Mouse (Mus musculus): ENCODE data around the gene Erap1.
"Not testable (repeated sequence)": the region's sequence is repeated elsewhere in the genome, so short reads cannot be mapped to it uniquely, and the experiment has no call there.

Gene Erap1

DNA sequence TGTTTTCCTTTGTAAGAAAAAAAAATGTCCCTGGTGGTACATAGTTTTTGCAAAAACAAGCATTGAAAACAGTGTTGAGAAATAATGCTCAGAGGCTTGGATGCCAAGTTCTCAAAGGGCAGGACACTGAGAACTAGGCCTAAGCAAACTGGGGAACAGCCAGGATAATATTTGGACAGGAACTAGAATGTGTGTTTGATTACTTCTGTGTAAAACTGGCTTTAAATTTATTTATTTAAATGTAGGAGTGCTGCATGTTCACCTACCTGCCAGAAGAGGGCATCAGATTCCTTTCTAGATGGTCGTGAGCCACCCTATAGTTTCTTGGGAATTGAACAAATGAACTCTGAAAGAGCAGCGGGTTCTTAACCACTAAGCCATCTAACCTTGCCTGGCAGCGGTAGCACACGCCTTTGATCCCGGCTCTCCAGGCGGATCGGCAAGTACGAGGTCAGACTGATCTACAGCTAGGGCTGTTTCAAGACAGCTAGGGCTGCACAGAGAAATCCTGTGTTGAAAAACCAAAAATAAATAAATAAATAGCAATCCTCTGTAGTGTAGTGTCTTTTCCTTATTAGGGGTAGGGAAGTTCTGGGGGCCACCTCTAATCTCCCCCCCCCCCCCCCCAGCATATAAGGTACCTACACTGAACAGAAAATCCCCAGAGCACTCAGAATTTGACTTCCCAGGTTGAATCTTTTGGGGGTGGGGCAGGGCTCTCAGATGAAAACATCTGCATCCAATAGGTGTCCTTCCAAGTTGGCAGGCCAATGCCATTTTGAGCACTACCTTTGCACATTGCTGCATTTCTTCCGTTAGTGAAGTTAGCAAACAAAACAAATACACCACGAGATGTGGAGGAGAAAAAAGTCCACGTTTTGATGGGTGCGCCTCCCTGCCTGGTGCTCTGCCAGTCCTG is at the start of gene Erap1:
Gene Erap1 (plus strand): TSS at position 776 of the 919 bp plus-strand sequence.
- DNase-seq (ENCODE audit: low spot score): peak; percentile 71

GRCm38 (mm10) chr13:74591401-74591821 is 48.0 kb upstream of the Erap1 start:
- DNase-seq (ENCODE audit: low spot score): peak; percentile 61

DNA sequence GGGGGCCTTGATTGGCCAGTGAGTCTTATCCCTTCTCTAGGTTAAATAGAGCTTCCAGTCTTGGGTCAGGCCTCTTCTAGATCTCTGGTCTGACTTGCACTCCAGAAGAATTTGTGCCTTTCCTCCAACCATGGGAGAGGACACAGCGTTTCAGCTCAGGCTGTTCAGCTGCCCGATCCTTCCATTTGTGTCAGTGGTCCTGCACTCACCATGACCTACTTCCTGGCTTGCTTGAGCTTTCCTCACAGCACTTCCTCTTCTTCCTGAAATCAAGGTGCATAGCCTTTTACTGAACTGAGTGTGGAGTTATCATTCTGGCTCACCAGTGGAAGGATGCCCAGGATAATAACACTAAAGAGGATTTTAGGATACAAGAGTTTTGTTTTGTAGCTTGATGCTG is 47.5 kb upstream of the Erap1 start:
- DNase-seq (ENCODE audit: low spot score): not testable (repeated sequence)

- DNase-seq (ENCODE audit: low spot score): not testable (repeated sequence)
These were observed 42.3 kb upstream of the Erap1 start for GRCm38 (mm10) chr13:74597022-74597421.

- DNase-seq (ENCODE audit: low spot score): not testable (repeated sequence)
These were observed 37.6 kb upstream of the Erap1 start for GRCm38 (mm10) chr13:74601776-74602175.

GRCm38 (mm10) chr13:74617163-74618019 is 22.0 kb upstream of the Erap1 start:
- DNase-seq (ENCODE audit: low spot score): peak; percentile 84

DNA sequence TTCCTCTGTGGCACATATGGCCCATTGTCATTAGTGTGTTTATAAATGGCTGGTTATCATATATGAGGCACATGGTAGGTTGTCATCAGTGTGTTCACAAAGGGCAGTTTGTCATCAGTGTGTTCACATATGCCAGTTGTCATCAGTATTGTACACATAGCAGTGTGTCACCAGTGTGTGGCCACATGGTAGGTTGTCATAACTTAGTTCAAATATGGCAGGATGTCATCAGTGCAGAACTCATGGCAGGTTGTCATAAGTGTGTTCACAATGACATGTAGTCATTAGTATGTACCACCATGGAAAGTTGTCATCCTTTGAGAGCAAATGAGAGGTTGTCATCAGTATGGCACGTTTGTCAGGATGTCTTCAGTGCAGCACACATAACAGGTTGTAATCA is 7.0 kb upstream of the Erap1 start:
- no peak for DNase-seq (ENCODE audit: low spot score)

- DNase-seq (ENCODE audit: low spot score): no peak
These were observed 6.5 kb upstream of the Erap1 start for GRCm38 (mm10) chr13:74632857-74633256.

DNA sequence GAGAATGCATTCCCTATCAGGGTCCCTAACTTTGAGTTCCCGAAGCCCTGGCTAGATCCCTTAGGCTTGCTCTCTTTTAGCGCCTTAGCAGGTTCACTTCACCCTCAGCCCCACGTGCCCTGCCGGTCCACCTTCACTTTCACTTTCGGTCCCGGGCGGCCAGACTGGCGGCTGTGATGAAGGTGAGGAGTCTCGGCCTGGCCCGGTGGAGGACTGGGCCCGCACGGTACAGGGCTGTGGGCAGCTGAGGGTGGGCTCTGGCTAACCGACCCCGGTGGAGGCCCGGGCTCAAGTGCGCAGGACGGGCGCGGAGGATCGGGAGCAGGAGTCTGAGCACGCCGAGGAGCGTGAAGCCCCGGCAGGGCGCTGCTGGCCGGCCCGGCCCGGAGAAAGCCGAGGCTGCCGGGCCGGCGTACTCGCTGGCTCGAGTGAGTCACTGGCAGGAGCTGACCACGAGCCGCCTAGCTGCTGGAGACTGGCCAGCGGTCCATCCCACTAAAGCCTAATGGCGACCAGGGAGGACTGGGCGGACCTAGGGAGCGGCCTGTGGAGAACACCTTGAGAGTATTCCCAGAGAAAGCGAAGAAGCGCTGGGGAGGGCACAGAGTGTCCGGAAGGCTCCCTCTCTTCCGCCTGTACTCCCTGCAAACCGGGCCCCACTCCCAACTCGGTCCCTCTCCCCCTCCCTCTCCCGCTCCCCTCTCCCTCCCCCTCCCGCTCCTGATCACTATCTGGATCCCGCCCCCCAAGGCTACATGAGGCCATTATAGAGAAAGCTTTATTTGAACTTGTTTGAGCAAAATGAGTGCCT is 549 bp downstream of the Erap1 start:
- peak; percentile 85 for DNase-seq (ENCODE audit: low spot score)

DNA sequence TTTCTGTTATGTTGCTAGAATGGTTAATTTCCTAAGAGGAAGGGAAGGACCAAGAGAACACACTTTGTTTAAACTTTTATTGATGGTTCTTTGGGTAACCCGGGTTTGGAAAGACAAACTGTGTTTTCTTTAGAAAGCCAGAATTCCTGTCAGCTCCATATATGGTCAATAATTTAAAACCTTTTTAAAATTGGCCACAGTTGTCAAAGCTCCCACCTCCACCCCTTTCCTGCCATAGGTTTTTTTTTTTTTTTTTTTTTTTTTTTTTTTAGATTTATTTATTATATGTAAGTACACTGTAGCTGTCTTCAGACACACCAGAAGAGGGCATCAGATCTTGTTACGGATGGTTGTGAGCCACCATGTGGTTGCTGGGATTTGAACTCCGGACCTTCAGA is 1.2 kb downstream of the Erap1 start:
- not testable (repeated sequence) for DNase-seq (ENCODE audit: low spot score)

GRCm38 (mm10) chr13:74695497-74696193 is 56.3 kb downstream of the Erap1 start:
- DNase-seq (ENCODE audit: low spot score): no peak

DNA sequence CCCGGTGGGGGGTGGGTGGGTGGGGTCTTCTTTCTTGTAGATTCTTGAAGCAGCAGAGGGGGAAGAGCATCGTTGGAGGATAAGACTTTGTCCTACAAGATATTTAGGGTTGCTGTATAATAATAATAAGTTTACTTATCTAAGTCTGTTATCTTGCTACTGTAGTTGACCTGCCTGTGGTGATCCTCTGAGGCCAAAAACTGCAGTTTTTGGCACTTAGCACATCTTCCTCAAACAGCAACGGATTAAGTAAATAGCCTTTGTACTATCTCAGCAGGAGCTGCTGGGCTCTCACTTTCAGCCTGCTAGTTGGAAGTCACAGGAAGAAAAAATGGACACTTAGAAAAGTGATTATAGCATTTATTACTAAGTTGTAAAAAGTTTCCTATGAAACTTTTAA is 56.9 kb downstream of the Erap1 start:
- DNase-seq (ENCODE audit: low spot score): no peak

DNA sequence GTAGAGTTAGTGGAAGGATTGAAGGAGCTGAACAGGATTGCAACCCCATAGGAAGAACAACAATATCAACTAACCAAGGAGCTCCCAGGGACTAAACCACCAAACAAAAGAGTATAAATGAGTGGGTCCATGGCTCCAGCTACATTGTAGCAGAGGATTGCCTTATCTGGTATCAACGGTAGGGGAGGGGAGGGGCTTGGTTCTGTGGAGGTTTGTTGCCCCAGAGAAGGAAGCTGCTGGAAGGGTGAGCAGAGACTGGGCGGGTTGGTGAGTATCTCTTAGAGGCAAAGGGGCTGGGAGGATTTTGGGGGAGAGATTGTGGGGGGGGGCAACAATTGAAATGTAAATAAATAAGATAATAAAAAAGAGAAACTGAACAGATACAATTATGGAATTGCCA is 79.6 kb downstream of the Erap1 start:
- DNase-seq (ENCODE audit: low spot score): no peak

GRCm38 (mm10) chr13:74733726-74734125 is 94.4 kb downstream of the Erap1 start:
- no peak for DNase-seq (ENCODE audit: low spot score)

- DNase-seq (ENCODE audit: low spot score): no peak
These were observed 96.5 kb downstream of the Erap1 start for GRCm38 (mm10) chr13:74735834-74736233.

DNA sequence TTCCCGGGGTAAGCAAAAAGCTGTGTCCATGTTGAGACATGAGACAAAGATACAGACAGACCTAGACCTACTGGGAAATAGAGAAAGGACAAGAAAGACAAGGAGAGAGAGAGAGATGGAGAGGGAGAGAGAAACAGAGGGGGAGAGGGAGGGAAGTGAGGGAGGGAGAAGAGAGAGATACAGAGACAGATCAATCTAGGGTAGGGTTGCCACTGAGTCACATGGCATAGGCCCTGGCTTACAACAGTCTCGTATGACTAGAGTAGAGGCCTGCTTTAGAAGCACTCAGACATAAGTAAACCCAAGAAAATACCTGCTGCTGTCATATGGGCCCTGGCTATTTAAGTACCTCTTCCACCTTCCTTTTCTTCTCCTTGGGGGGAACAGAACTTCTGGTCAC is 97.0 kb downstream of the Erap1 start:
- no peak for DNase-seq (ENCODE audit: low spot score)

Measured in MN1 (cell line).